Mouse (Mus musculus) hindbrain, embryonic 10.5 days (tissue): ENCODE measurements around the gene Ufl1. TPM values are rescaled to one million over a fixed set of nuclear protein-coding genes. Genes with fewer than 3 reads are reported as not detected.
A peak's percentile ranks its signal among the peaks of the same experiment; 100 is the strongest.
"Not testable (repeated sequence)": the region's sequence is repeated elsewhere in the genome, so short reads cannot be mapped to it uniquely, and the experiment has no call there.

Experiments
- DNase-seq: peaks from one replicate; pipeline ENCODE4 v3.0.0-alpha.2; 2017; ENCODE audit warnings: low spot score
- H3K27ac ChIP-seq: fragments of 300-500 bp; sonication (generic); 2 replicates; pipeline ENCODE4 v1.5.1; 2016; ENCODE audit warnings: mild to moderate bottlenecking, moderate library complexity
- H3K27me3 ChIP-seq: fragments of 300-500 bp; sonication (generic); 2 replicates; pipeline ENCODE4 v1.6.1; 2016; ENCODE audit warnings: mild to moderate bottlenecking; ENCODE audit not compliant: poor library complexity, insufficient read depth, severe bottlenecking
- H3K36me3 ChIP-seq: fragments of 300-500 bp; sonication (generic); 2 replicates; pipeline ENCODE4 v1.6.1; 2016; ENCODE audit warnings: mild to moderate bottlenecking, moderate library complexity
- H3K4me1 ChIP-seq: fragments of 300-500 bp; sonication (generic); replicated peaks from 2 replicates; pipeline ENCODE4 v1.6.1; 2016; ENCODE audit warnings: mild to moderate bottlenecking
- H3K4me3 ChIP-seq: fragments of 300-500 bp; sonication (generic); 2 replicates; pipeline ENCODE4 v1.5.1; 2016; ENCODE audit warnings: mild to moderate bottlenecking, moderate library complexity
- H3K9me3 ChIP-seq: fragments of 300-500 bp; sonication (generic); 2 replicates; pipeline ENCODE4 v1.6.1; 2016; ENCODE audit warnings: mild to moderate bottlenecking, moderate library complexity
- WGBS: fragments of 180-500 bp; shearing (Covaris S2); methylation state at CpG from one replicate; pipeline ENCODE4 v1.1.7; 2016; 5-methylcytosine and 5-hydroxymethylcytosine counted together
- polyA plus RNA-seq: library from polyadenylated mRNA; unstranded; fragments of >200 nt; fragmentation: Nextera tagmentation; extraction: Ambion mirVana; gene quantifications from 2 replicates; pipeline ENCODE4 v1.2.1, GENCODE M21; 2016

Ufl1 gene
- 33.0 and 37.3 TPM in 2 replicates for polyA plus RNA-seq

- WGBS: under 1% methylated on average over 30 of the region's 30 CpGs
Observed at GRCm38 (mm10) chr4:25281671-25282038, at the start of gene Ufl1. TSS of gene Ufl1 (minus strand) at chr4:25281821.

GRCm38 (mm10) chr4:25325684-25326220 lies 44.1 kb upstream of the Ufl1 start:
- Histone ChIP-seq H3K9me3 (no peaks in the 10 kb centered on the region), H3K36me3 (no peaks in the 10 kb centered on the region), H3K27me3 (no peaks in the 10 kb centered on the region), H3K27ac (no peak overlapping the region), H3K4me1 (no peaks in the 10 kb centered on the region), H3K4me3 (no peak overlapping the region)
- 87% methylated on average over 3 of the region's 3 CpGs for WGBS
- no peak for DNase-seq

More at GRCm38 (mm10) chr4:25281671-25282038, at the start of gene Ufl1:
- Histone ChIP-seq H3K36me3 (peaks cover 29% of the 10 kb centered on the region), H3K4me3 (peak within 1 kb of the TSS; percentile 85), H3K27ac (peak within 1 kb of the TSS; percentile 99), H3K9me3 (no peaks in the 10 kb centered on the region), H3K4me1 (peaks cover 6% of the 10 kb centered on the region), H3K27me3 (no peaks in the 10 kb centered on the region)
- peak; percentile 96 for DNase-seq

GRCm38 (mm10) chr4:25322631-25323178 lies 41.1 kb upstream of the Ufl1 start:
- Histone ChIP-seq H3K36me3 (no peaks in the 10 kb centered on the region), H3K4me3 (no peak overlapping the region), H3K27me3 (no peaks in the 10 kb centered on the region), H3K9me3 (no peaks in the 10 kb centered on the region), H3K4me1 (no peaks in the 10 kb centered on the region), H3K27ac (no peak overlapping the region)
- DNase-seq: no peak
- WGBS: 84% methylated on average over 2 of the region's 2 CpGs

GRCm38 (mm10) chr4:25313767-25314166 lies 32.1 kb upstream of the Ufl1 start:
- Histone ChIP-seq H3K27ac (no peak overlapping the region), H3K36me3 (no peaks in the 10 kb centered on the region), H3K27me3 (no peaks in the 10 kb centered on the region), H3K9me3 (no peaks in the 10 kb centered on the region), H3K4me3 (no peak overlapping the region), H3K4me1 (no peaks in the 10 kb centered on the region)
- WGBS: 88% methylated on average over 3 of the region's 3 CpGs
- no peak for DNase-seq

- H3K4me3 ChIP-seq, H3K27ac ChIP-seq, H3K4me1 ChIP-seq, H3K9me3 ChIP-seq, H3K36me3 ChIP-seq, DNase-seq, H3K27me3 ChIP-seq: not testable (repeated sequence)
- 85% methylated on average over 1 of the region's 1 CpGs for WGBS
Observed at GRCm38 (mm10) chr4:25285002-25285401, 3.4 kb upstream of the Ufl1 start.

- whole genome bisulfite sequencing: 2% methylated on average over 32 of the region's 32 CpGs
- Histone ChIP-seq H3K4me3 (peak overlapping the region; percentile 85), H3K27me3 (no peaks in the 10 kb centered on the region), H3K27ac (peak overlapping the region; percentile 99), H3K36me3 (peaks cover 34% of the 10 kb centered on the region), H3K9me3 (no peaks in the 10 kb centered on the region), H3K4me1 (peaks cover 6% of the 10 kb centered on the region)
- no peak for DNase-seq
Observed at GRCm38 (mm10) chr4:25280938-25281670, 517 bp downstream of the Ufl1 start.

GRCm38 (mm10) chr4:25272861-25273627 lies 8.6 kb downstream of the Ufl1 start:
- H3K27ac ChIP-seq: no peak overlapping the region
- peaks cover 97% of the 10 kb centered on the region for H3K36me3 ChIP-seq
- 92% methylated on average over 7 of the region's 7 CpGs for WGBS
- no peak overlapping the region for H3K4me3 ChIP-seq
- H3K4me1 ChIP-seq: no peaks in the 10 kb centered on the region
- DNase-seq: no peak
- no peaks in the 10 kb centered on the region for H3K9me3 ChIP-seq
- no peaks in the 10 kb centered on the region for H3K27me3 ChIP-seq

- 89% methylated on average over 1 of the region's 1 CpGs for WGBS
- no peaks in the 10 kb centered on the region for H3K27me3 ChIP-seq
- H3K4me1 ChIP-seq: no peaks in the 10 kb centered on the region
- H3K4me3 ChIP-seq: no peak overlapping the region
- DNase-seq: no peak
- H3K9me3 ChIP-seq: no peaks in the 10 kb centered on the region
- peaks cover 97% of the 10 kb centered on the region for H3K36me3 ChIP-seq
- no peak overlapping the region for H3K27ac ChIP-seq
Observed at GRCm38 (mm10) chr4:25271926-25272325, 9.7 kb downstream of the Ufl1 start.

GRCm38 (mm10) chr4:25267144-25267543 lies 14.5 kb downstream of the Ufl1 start:
- no peak overlapping the region for H3K27ac ChIP-seq
- H3K36me3 ChIP-seq: peaks cover 96% of the 10 kb centered on the region
- no peaks in the 10 kb centered on the region for H3K9me3 ChIP-seq
- H3K27me3 ChIP-seq: no peaks in the 10 kb centered on the region
- H3K4me3 ChIP-seq: no peak overlapping the region
- DNase-seq: no peak
- H3K4me1 ChIP-seq: no peaks in the 10 kb centered on the region
- WGBS: 98% methylated on average over 3 of the region's 3 CpGs

- H3K4me1 ChIP-seq: no peaks in the 10 kb centered on the region
- no peak overlapping the region for H3K4me3 ChIP-seq
- H3K27me3 ChIP-seq: no peaks in the 10 kb centered on the region
- no peak for DNase-seq
- no peaks in the 10 kb centered on the region for H3K9me3 ChIP-seq
- peaks cover 87% of the 10 kb centered on the region for H3K36me3 ChIP-seq
- no peak overlapping the region for H3K27ac ChIP-seq
- 92% methylated on average over 7 of the region's 7 CpGs for WGBS
Observed at GRCm38 (mm10) chr4:25257822-25258398, 23.7 kb downstream of the Ufl1 start.

- 91% methylated on average over 3 of the region's 3 CpGs for WGBS
- no peak for DNase-seq
Observed at GRCm38 (mm10) chr4:25242776-25243175, 38.8 kb downstream of the Ufl1 start, which contains the start of gene Fhl5. TSS of gene Fhl5 (minus strand) at chr4:25242876.

GRCm38 (mm10) chr4:25235663-25236062 lies 46.0 kb downstream of the Ufl1 start:
- not testable (repeated sequence) for H3K36me3 ChIP-seq, H3K27ac ChIP-seq, H3K9me3 ChIP-seq, DNase-seq, H3K4me1 ChIP-seq, H3K4me3 ChIP-seq, H3K27me3 ChIP-seq
- WGBS: 92% methylated on average over 1 of the region's 1 CpGs

More at GRCm38 (mm10) chr4:25242776-25243175, 38.8 kb downstream of the Ufl1 start, which contains the start of gene Fhl5:
- H3K4me1 ChIP-seq: no peaks in the 10 kb centered on the region
- H3K27ac ChIP-seq: no peak within 1 kb of the TSS
- no peak within 1 kb of the TSS for H3K4me3 ChIP-seq
- no peaks in the 10 kb centered on the region for H3K27me3 ChIP-seq
- no peaks in the 10 kb centered on the region for H3K36me3 ChIP-seq
- no peaks in the 10 kb centered on the region for H3K9me3 ChIP-seq
